Mouse (Mus musculus) embryonic facial prominence, embryonic 12.5 days (tissue): ENCODE measurements around the gene Elf2. TPM values are rescaled to one million over a fixed set of nuclear protein-coding genes. Genes with fewer than 3 reads are reported as not detected.

Experiments
- ATAC-seq: fragments of 200-750 bp; cut with Nextera tagmentation; 2 replicates; pipeline ENCODE4 v1.8.0; 2017; ENCODE audit not compliant: insufficient number of reproducible peaks, insufficient read depth, low FRiP score, low TSS enrichment
- H3K27ac ChIP-seq: fragments of 300-500 bp; sonication (generic); 2 replicates; pipeline ENCODE4 v1.5.1; 2016; ENCODE audit warnings: mild to moderate bottlenecking
- H3K27me3 ChIP-seq: fragments of 300-500 bp; sonication (generic); 2 replicates; pipeline ENCODE4 v1.6.1; 2016; ENCODE audit warnings: mild to moderate bottlenecking, moderate library complexity
- H3K36me3 ChIP-seq: fragments of 300-500 bp; sonication (generic); 2 replicates; pipeline ENCODE4 v1.6.1; 2016; ENCODE audit warnings: mild to moderate bottlenecking
- H3K4me1 ChIP-seq: fragments of 300-500 bp; sonication (generic); 2 replicates; pipeline ENCODE4 v1.6.1; 2016
- H3K4me2 ChIP-seq: fragments of 300-500 bp; sonication (generic); replicated peaks from 2 replicates; pipeline ENCODE4 v1.6.1; 2016; ENCODE audit warnings: mild to moderate bottlenecking, moderate library complexity
- H3K4me3 ChIP-seq: fragments of 300-500 bp; sonication (generic); 2 replicates; pipeline ENCODE4 v1.5.1; 2016; ENCODE audit warnings: mild to moderate bottlenecking
- H3K9ac ChIP-seq: fragments of 300-500 bp; sonication (generic); 2 replicates; pipeline ENCODE4 v1.6.1; 2016; ENCODE audit warnings: mild to moderate bottlenecking, moderate library complexity
- H3K9me3 ChIP-seq: fragments of 300-500 bp; sonication (generic); 2 replicates; pipeline ENCODE4 v1.6.1; 2016; ENCODE audit warnings: mild to moderate bottlenecking, moderate library complexity
- WGBS: fragments of 180-500 bp; shearing (Covaris S2); methylation state at CpG from one replicate; pipeline ENCODE4 v1.1.7; 2016; 5-methylcytosine and 5-hydroxymethylcytosine counted together
- polyA plus RNA-seq: library from polyadenylated mRNA; unstranded; fragments of >200 nt; fragmentation: Nextera tagmentation; extraction: Ambion mirVana; gene quantifications from 2 replicates; pipeline ENCODE4 v1.2.1, GENCODE M21; 2016

Elf2 gene
- polyA plus RNA-seq, 1 experiment from 2014 or later, result 54.8 TPM

- WGBS, result 84% methylated on average over 19 of the region's 19 CpGs
- Histone ChIP-seq H3K4me2 (no peak overlapping the region), H3K27ac (no peak overlapping the region), H3K9me3 (no peaks in the 10 kb centered on the region), H3K27me3 (no peaks in the 10 kb centered on the region), H3K4me1 (0 out of 2 replicates have a peak, but pooled peaks cover 3% of the 10 kb centered on the region), H3K9ac (no peak overlapping the region), H3K4me3 (no peak overlapping the region), H3K36me3 (no peaks in the 10 kb centered on the region)
- ATAC-seq, result no peak
Measured at GRCm38 (mm10) chr3:51375307-51376265, 35.1 kb upstream of the Elf2 start.

GRCm38 (mm10) chr3:51373544-51373943, 33.1 kb upstream of the Elf2 start:
- Histone ChIP-seq H3K36me3 (no peaks in the 10 kb centered on the region), H3K4me1 (0 out of 2 replicates have a peak, but pooled peaks cover 3% of the 10 kb centered on the region), H3K27ac (no peak overlapping the region), H3K9ac (no peak overlapping the region), H3K9me3 (no peaks in the 10 kb centered on the region), H3K27me3 (no peaks in the 10 kb centered on the region), H3K4me3 (no peak overlapping the region), H3K4me2 (no peak overlapping the region)
- WGBS, result 71% methylated on average over 5 of the region's 5 CpGs
- no peak for ATAC-seq

GRCm38 (mm10) chr3:51372883-51373282, 32.4 kb upstream of the Elf2 start:
- WGBS, result 65% methylated on average over 5 of the region's 5 CpGs
- H3K4me2 ChIP-seq, result no peak overlapping the region

GRCm38 (mm10) chr3:51371826-51372225, 31.4 kb upstream of the Elf2 start:
- no peaks in the 10 kb centered on the region for H3K27me3 ChIP-seq
- no peak overlapping the region for H3K9ac ChIP-seq
- ATAC-seq, result no peak
- no peaks in the 10 kb centered on the region for H3K4me1 ChIP-seq
- no peak overlapping the region for H3K4me2 ChIP-seq
- no peaks in the 10 kb centered on the region for H3K9me3 ChIP-seq
- H3K4me3 ChIP-seq, result no peak overlapping the region
- H3K36me3 ChIP-seq, result no peaks in the 10 kb centered on the region
- 76% methylated on average over 2 of the region's 2 CpGs for WGBS
- no peak overlapping the region for H3K27ac ChIP-seq

More at GRCm38 (mm10) chr3:51372883-51373282, 32.4 kb upstream of the Elf2 start:
- no peak for ATAC-seq
- Histone ChIP-seq H3K9me3 (no peaks in the 10 kb centered on the region), H3K27me3 (no peaks in the 10 kb centered on the region), H3K9ac (no peak overlapping the region), H3K4me1 (no peaks in the 10 kb centered on the region), H3K27ac (no peak overlapping the region), H3K4me3 (no peak overlapping the region), H3K36me3 (no peaks in the 10 kb centered on the region)

- H3K4me2 ChIP-seq, result no peak overlapping the region
- H3K36me3 ChIP-seq, result no peaks in the 10 kb centered on the region
- H3K9ac ChIP-seq, result no peak overlapping the region
- no peak for ATAC-seq
- H3K27ac ChIP-seq, result no peak overlapping the region
- 0 out of 2 replicates have a peak, but pooled peaks cover 3% of the 10 kb centered on the region for H3K27me3 ChIP-seq
- no peak overlapping the region for H3K4me3 ChIP-seq
- no peaks in the 10 kb centered on the region for H3K9me3 ChIP-seq
- 83% methylated on average over 4 of the region's 4 CpGs for WGBS
- peaks cover 7% of the 10 kb centered on the region; the same call in 1 of the 2 replicates for H3K4me1 ChIP-seq
Measured at GRCm38 (mm10) chr3:51368011-51368410, 27.5 kb upstream of the Elf2 start.

GRCm38 (mm10) chr3:51366926-51367325, 26.5 kb upstream of the Elf2 start:
- no peak overlapping the region for H3K4me3 ChIP-seq
- H3K9me3 ChIP-seq, result no peaks in the 10 kb centered on the region
- H3K27me3 ChIP-seq, result 0 out of 2 replicates have a peak, but pooled peaks cover 3% of the 10 kb centered on the region
- H3K4me1 ChIP-seq, result peaks cover 7% of the 10 kb centered on the region; the same call in 1 of the 2 replicates
- no peak overlapping the region for H3K9ac ChIP-seq
- 68% methylated on average over 4 of the region's 4 CpGs for WGBS
- no peak overlapping the region for H3K27ac ChIP-seq
- H3K4me2 ChIP-seq, result no peak overlapping the region
- no peak for ATAC-seq
- no peaks in the 10 kb centered on the region for H3K36me3 ChIP-seq

- ATAC-seq, result no peak
- peak overlapping the region; percentile 59 for H3K9ac ChIP-seq
Measured at GRCm38 (mm10) chr3:51365517-51365882, 25.0 kb upstream of the Elf2 start.

GRCm38 (mm10) chr3:51364703-51365516, 24.4 kb upstream of the Elf2 start:
- peak; percentile 79 for ATAC-seq
- Histone ChIP-seq H3K27me3 (0 out of 2 replicates have a peak, but pooled peaks cover 3% of the 10 kb centered on the region), H3K4me2 (peak overlapping the region; percentile 81), H3K9me3 (no peaks in the 10 kb centered on the region), H3K36me3 (no peaks in the 10 kb centered on the region), H3K27ac (no peak overlapping the region), H3K4me3 (peak overlapping the region; percentile 46), H3K4me1 (peaks cover 7% of the 10 kb centered on the region; the same call in 1 of the 2 replicates), H3K9ac (peak overlapping the region; percentile 59)
- 4% methylated on average over 31 of the region's 31 CpGs for WGBS

More at GRCm38 (mm10) chr3:51365517-51365882, 25.0 kb upstream of the Elf2 start:
- WGBS, result 21% methylated on average over 3 of the region's 3 CpGs
- H3K36me3 ChIP-seq, result no peaks in the 10 kb centered on the region
- no peaks in the 10 kb centered on the region for H3K9me3 ChIP-seq
- peak overlapping the region; percentile 46 for H3K4me3 ChIP-seq
- peaks cover 7% of the 10 kb centered on the region; the same call in 1 of the 2 replicates for H3K4me1 ChIP-seq
- H3K4me2 ChIP-seq, result peak overlapping the region; percentile 81
- H3K27me3 ChIP-seq, result 0 out of 2 replicates have a peak, but pooled peaks cover 3% of the 10 kb centered on the region
- H3K27ac ChIP-seq, result no peak overlapping the region

- Histone ChIP-seq H3K9me3 (no peaks in the 10 kb centered on the region), H3K27me3 (0 out of 2 replicates have a peak, but pooled peaks cover 3% of the 10 kb centered on the region), H3K4me3 (no peak overlapping the region), H3K9ac (no peak overlapping the region), H3K36me3 (no peaks in the 10 kb centered on the region), H3K27ac (no peak overlapping the region), H3K4me1 (peaks cover 7% of the 10 kb centered on the region; the same call in 1 of the 2 replicates), H3K4me2 (no peak overlapping the region)
- 24% methylated on average over 9 of the region's 9 CpGs for WGBS
- no peak for ATAC-seq
Measured at GRCm38 (mm10) chr3:51361066-51361465, 20.6 kb upstream of the Elf2 start.

GRCm38 (mm10) chr3:51359558-51360307, 19.3 kb upstream of the Elf2 start:
- H3K9me3 ChIP-seq, result no peaks in the 10 kb centered on the region
- H3K36me3 ChIP-seq, result no peaks in the 10 kb centered on the region
- H3K9ac ChIP-seq, result no peak overlapping the region
- peak overlapping the region; percentile 77 for H3K4me2 ChIP-seq
- H3K4me1 ChIP-seq, result peaks cover 4% of the 10 kb centered on the region; the same call in 1 of the 2 replicates
- H3K27ac ChIP-seq, result no peak overlapping the region
- H3K27me3 ChIP-seq, result 0 out of 2 replicates have a peak, but pooled peaks cover 3% of the 10 kb centered on the region
- 20% methylated on average over 14 of the region's 14 CpGs for WGBS
- ATAC-seq, result no peak
- H3K4me3 ChIP-seq, result peak overlapping the region; percentile 68
